Mouse (Mus musculus) limb, embryonic 12.5 days (tissue): ENCODE measurements around the gene Cyfip2. TPM values are rescaled to one million over a fixed set of nuclear protein-coding genes. Genes with fewer than 3 reads are reported as not detected.
"Not testable (repeated sequence)": the region's sequence is repeated elsewhere in the genome, so short reads cannot be mapped to it uniquely, and the experiment has no call there.

Source experiments
- ATAC-seq: fragments of 200-750 bp; cut with Nextera tagmentation; 2 replicates; pipeline ENCODE4 v1.8.0; 2017; ENCODE audit warnings: low read depth, moderate TSS enrichment; ENCODE audit not compliant: insufficient number of reproducible peaks, insufficient read depth, low FRiP score, low TSS enrichment
- H3K27ac ChIP-seq: fragments of 300-500 bp; sonication (generic); 2 replicates; pipeline ENCODE4 v1.5.1; 2016; ENCODE audit warnings: mild to moderate bottlenecking, moderate library complexity
- H3K27me3 ChIP-seq: fragments of 300-500 bp; sonication (generic); 2 replicates; pipeline ENCODE4 v1.6.1; 2016; ENCODE audit warnings: mild to moderate bottlenecking, moderate library complexity
- H3K36me3 ChIP-seq: fragments of 300-500 bp; sonication (generic); 2 replicates; pipeline ENCODE4 v1.6.1; 2016; ENCODE audit warnings: mild to moderate bottlenecking, moderate library complexity
- H3K4me1 ChIP-seq: fragments of 300-500 bp; sonication (generic); replicated peaks from 2 replicates; pipeline ENCODE4 v1.6.1; 2016
- H3K4me2 ChIP-seq: fragments of 300-500 bp; sonication (generic); 2 replicates; pipeline ENCODE4 v1.6.1; 2016; ENCODE audit warnings: mild to moderate bottlenecking, moderate library complexity
- H3K4me3 ChIP-seq: fragments of 300-500 bp; sonication (generic); replicated peaks from 2 replicates; pipeline ENCODE4 v1.5.1; 2016; ENCODE audit warnings: mild to moderate bottlenecking
- H3K9ac ChIP-seq: fragments of 300-500 bp; sonication (generic); replicated peaks from 2 replicates; pipeline ENCODE4 v1.6.1; 2016; ENCODE audit warnings: mild to moderate bottlenecking, moderate library complexity
- H3K9me3 ChIP-seq: fragments of 300-500 bp; sonication (generic); 2 replicates; pipeline ENCODE4 v1.6.1; 2016; ENCODE audit warnings: mild to moderate bottlenecking, moderate library complexity
- WGBS: fragments of 180-500 bp; shearing (Covaris S2); methylation state at CpG from one replicate; pipeline ENCODE4 v1.1.7; 2016; 5-methylcytosine and 5-hydroxymethylcytosine counted together
- polyA plus RNA-seq: library from polyadenylated mRNA; unstranded; fragments of >200 nt; fragmentation: Nextera tagmentation; extraction: Ambion mirVana; gene quantifications from 2 replicates; pipeline ENCODE4 v1.2.1, GENCODE M21; 2016

Gene Cyfip2
- polyA plus RNA-seq, 1 experiment from 2014 or later: 18.3 TPM

DNA sequence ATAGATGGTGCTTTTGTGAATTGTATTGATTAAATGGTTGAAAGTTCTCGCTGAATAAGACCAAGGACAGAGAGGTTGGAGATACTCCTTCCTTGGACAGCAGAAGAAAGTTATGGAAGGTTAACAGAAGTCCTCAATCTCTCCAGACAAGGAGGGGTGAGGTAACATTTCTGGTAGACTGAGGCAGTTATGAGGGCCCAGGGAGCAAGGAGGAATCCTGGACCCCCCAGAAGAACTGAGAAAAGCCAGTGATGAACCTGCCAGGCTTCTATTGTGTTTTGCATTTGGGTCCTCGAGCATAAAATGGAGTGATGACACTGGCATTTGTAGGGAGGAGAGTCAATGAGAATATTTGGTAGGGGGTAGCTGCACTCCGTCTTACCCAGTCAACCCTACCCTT lies 127.7 kb downstream of the Cyfip2 start:
- no peak for ATAC-seq
- Histone ChIP-seq H3K4me1 (peaks cover 11% of the 10 kb centered on the region), H3K27ac (no peak overlapping the region), H3K27me3 (no peaks in the 10 kb centered on the region), H3K9me3 (no peaks in the 10 kb centered on the region), H3K4me2 (no peak overlapping the region), H3K9ac (no peak overlapping the region), H3K4me3 (no peak overlapping the region), H3K36me3 (no peaks in the 10 kb centered on the region)
- WGBS: 71% methylated on average over 3 of the region's 3 CpGs

DNA sequence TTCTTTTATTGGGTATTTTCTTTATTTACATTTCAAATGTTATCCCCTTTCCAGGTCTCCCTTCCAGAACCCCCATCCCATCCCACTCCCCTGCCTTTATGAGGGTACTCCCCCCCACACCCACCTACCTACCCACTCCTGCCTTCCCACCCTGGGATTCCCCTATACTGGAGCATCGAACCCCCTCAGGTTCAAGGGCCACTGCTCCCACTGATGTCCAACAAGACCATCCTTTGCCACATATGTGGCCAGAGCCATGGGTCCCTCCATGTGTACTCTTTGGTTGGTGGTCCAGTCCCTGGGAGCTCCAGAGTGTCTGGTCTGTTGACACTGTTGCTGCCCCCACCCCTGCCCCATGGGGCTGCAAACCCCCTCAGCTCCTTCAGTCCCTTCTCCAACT lies 130.6 kb downstream of the Cyfip2 start:
- not testable (repeated sequence) for ATAC-seq

DNA sequence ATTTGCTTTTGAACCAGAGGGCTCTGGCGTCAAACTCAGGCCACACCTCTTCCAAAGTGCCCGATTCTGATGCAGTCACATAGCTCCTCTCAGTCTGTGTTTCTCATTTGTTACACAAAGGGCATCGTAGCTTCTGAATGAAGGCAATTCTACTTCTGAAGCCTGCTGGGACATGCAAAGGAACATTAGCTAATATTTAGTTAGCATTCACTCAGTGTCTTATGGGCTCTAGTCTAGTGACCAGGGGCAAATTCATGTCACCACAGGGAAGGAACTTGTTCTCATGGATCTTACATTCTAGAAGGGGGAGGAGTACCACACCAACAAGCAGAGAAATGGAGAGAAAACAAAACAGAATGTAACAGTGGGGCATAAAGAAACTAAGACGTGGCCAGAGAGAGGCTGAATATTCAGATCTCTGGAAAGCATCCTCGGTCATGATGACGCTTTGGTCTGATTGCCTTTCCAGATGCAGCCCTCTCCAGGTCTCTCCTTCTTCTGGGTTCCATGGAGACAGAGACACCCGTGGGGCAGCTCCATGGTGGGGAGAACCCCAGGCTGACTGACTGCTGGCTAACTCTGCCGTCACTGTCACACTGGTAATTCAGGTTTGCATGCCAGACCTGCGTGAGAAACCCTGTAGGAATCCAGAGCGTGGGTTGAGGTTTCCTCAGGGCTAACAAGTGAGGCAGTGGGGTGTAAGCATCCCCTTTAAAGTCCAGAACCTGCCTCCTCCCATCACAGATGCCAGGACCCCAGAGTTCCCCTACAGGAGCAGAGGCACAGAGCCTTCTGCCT lies 135.2 kb downstream of the Cyfip2 start:
- WGBS: 67% methylated on average over 10 of the region's 10 CpGs
- H3K27ac ChIP-seq: no peak overlapping the region

More for the DNA sequence above, 130.6 kb downstream of the Cyfip2 start:
- WGBS: 89% methylated on average over 1 of the region's 1 CpGs
- H3K9me3 ChIP-seq, H3K27me3 ChIP-seq, H3K4me2 ChIP-seq, H3K4me1 ChIP-seq, H3K27ac ChIP-seq, H3K9ac ChIP-seq, H3K36me3 ChIP-seq, H3K4me3 ChIP-seq: not testable (repeated sequence)

DNA sequence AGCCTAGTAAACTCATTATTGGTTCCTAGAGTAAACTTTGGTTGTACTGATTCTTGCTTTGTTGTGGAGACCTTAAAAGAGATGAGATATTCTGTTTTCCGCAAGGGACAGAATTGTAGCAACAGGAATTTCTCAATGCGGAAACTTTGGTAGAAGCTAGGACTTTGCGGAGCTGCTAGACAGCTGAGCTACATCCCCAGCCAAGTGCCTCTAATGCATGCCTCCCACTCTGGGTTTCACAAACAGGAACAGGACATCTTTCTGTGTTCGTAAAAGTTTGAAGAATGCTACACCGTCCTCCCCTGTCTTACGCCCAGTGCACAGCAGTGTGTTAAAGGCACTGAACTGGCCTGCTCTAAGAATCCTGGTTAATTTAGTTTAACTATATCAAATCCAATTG lies 136.5 kb downstream of the Cyfip2 start:
- no peaks in the 10 kb centered on the region for H3K9me3 ChIP-seq
- H3K36me3 ChIP-seq: no peaks in the 10 kb centered on the region
- no peak overlapping the region for H3K9ac ChIP-seq
- H3K4me1 ChIP-seq: no peaks in the 10 kb centered on the region
- ATAC-seq: no peak
- 90% methylated on average over 6 of the region's 6 CpGs for WGBS
- H3K4me3 ChIP-seq: no peak overlapping the region
- H3K27me3 ChIP-seq: no peaks in the 10 kb centered on the region
- no peak overlapping the region for H3K4me2 ChIP-seq
- H3K27ac ChIP-seq: no peak overlapping the region

More for the DNA sequence above, 135.2 kb downstream of the Cyfip2 start:
- no peak overlapping the region for H3K4me2 ChIP-seq
- no peaks in the 10 kb centered on the region for H3K9me3 ChIP-seq
- no peak overlapping the region for H3K9ac ChIP-seq
- H3K27me3 ChIP-seq: no peaks in the 10 kb centered on the region
- H3K4me3 ChIP-seq: no peak overlapping the region
- H3K36me3 ChIP-seq: no peaks in the 10 kb centered on the region
- no peaks in the 10 kb centered on the region for H3K4me1 ChIP-seq
- no peak for ATAC-seq

DNA sequence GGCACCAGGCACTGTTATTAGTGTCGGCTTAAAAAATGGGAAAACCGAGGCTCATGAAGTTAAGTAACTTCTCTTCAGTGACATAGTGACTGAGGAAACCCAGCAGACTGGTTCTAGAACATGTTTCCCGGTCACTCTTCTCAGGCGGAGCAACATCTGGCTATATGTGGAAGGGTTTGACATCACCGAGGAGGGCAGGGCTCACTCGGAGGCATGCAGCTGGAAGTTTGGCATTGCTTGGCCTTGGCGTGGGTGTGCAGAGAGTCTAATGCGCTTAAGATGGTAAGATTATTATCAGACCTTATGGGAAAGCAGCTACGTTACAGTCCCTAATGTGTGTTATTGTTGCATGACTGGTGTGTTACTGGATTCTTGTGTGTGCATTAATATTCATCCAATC lies 140.5 kb downstream of the Cyfip2 start:
- H3K36me3 ChIP-seq: no peaks in the 10 kb centered on the region
- H3K9me3 ChIP-seq: no peaks in the 10 kb centered on the region
- 92% methylated on average over 9 of the region's 9 CpGs for WGBS
- H3K9ac ChIP-seq: no peak overlapping the region
- H3K4me2 ChIP-seq: no peak overlapping the region
- H3K4me1 ChIP-seq: peaks cover 10% of the 10 kb centered on the region
- peaks cover 12% of the 10 kb centered on the region; the same call in 1 of the 2 replicates for H3K27me3 ChIP-seq
- no peak overlapping the region for H3K27ac ChIP-seq
- no peak overlapping the region for H3K4me3 ChIP-seq
- no peak for ATAC-seq

DNA sequence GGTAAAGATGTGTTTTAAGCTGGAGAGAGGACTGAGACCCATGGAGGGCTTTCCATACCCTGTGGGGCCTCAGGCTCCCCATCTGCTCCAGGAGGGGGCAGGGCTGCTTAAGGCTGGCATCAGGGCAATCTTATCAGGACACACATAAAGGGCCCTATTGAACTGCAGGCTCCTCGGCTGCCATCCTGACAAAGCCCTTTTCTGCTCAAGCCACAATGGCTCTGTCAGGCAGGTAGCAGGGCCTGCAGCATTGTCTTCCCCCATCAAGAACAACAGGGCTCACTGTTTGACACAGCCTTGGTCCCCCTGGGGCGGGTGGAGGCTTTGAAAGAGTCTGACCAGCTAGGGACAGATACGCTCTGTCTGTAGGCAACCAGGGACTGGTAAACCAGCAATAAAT lies 142.8 kb downstream of the Cyfip2 start:
- Histone ChIP-seq H3K9ac (no peak overlapping the region), H3K27me3 (peaks cover 32% of the 10 kb centered on the region), H3K36me3 (no peaks in the 10 kb centered on the region), H3K4me1 (peaks cover 16% of the 10 kb centered on the region), H3K4me3 (no peak overlapping the region), H3K27ac (0 out of 2 replicates have a peak overlapping the region, but pooled peaks have one; percentile 31), H3K4me2 (no peak overlapping the region), H3K9me3 (no peaks in the 10 kb centered on the region)
- ATAC-seq: no peak
- 56% methylated on average over 3 of the region's 3 CpGs for WGBS

DNA sequence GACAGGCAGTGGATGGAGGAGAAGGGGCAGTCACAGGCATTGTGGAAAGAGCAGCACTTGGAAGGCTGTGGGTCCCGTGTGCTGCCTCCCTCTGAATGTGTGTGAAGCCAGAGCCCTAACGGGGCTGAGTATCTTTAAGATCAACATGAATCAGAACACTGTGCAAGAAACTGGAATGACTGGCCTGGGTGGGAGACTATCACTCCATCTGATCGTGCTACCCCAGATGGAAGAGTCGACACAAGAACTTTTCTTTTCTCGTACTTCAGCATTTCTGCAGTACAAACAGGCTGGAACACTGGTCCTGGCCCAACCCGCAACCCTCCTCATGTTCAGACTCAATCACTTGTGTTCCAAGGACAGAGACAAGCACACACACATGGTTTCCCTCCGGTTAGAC lies 144.2 kb downstream of the Cyfip2 start:
- no peaks in the 10 kb centered on the region for H3K9me3 ChIP-seq
- 90% methylated on average over 7 of the region's 7 CpGs for WGBS
- H3K4me2 ChIP-seq: no peak overlapping the region
- H3K27me3 ChIP-seq: peaks cover 40% of the 10 kb centered on the region
- no peak overlapping the region for H3K27ac ChIP-seq
- H3K9ac ChIP-seq: no peak overlapping the region
- no peaks in the 10 kb centered on the region for H3K36me3 ChIP-seq
- no peak overlapping the region for H3K4me3 ChIP-seq
- H3K4me1 ChIP-seq: peaks cover 16% of the 10 kb centered on the region
- ATAC-seq: no peak

DNA sequence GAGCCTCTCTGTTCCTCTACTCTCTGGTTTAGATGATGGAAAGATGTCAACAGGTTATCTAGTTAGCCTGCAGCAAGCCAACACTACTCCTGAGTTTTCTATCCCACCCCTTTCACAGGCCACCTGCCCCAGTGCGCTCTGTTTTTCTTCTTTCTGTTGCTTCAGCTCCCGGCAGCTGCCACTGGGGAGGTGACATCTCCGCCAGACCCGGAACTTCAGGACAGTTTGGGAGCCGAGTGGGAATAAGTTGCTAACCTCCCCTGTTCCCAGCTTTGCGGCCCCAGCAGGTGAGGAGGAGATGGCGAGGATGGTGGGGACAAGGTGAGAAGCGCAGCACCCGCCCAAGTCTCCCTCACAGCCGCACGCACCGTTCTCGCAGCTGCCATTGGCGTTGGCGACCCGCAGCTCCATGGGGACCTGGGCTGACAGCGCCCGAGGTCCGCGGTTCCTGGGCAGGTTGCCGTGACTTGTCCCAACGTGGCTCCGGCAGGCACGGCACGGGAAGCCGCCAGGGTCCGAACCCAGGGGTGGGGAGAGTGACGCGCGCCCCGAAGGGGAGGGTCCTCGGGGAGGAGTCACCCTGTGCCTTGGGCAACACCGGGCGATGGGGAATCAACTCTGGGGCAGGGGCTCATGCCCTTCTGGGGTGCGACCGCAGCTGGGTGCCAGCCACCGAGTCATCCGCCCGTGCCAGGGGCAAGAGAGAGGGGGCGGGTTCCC lies 146.6 kb downstream of the Cyfip2 start, which contains the start of gene Nipal4:
Nipal4 (minus strand) TSS at position 643 of the 720 bp plus-strand sequence.
- Histone ChIP-seq H3K36me3 (no peaks in the 10 kb centered on the region), H3K27ac (no peak within 1 kb of the TSS), H3K4me2 (peak within 1 kb of the TSS; percentile 97), H3K4me1 (peaks cover 16% of the 10 kb centered on the region), H3K4me3 (peak within 1 kb of the TSS; percentile 54), H3K9me3 (no peaks in the 10 kb centered on the region), H3K27me3 (peaks cover 40% of the 10 kb centered on the region), H3K9ac (peak within 1 kb of the TSS; percentile 63)
- no peak for ATAC-seq
- WGBS: under 1% methylated on average over 40 of the region's 40 CpGs

DNA sequence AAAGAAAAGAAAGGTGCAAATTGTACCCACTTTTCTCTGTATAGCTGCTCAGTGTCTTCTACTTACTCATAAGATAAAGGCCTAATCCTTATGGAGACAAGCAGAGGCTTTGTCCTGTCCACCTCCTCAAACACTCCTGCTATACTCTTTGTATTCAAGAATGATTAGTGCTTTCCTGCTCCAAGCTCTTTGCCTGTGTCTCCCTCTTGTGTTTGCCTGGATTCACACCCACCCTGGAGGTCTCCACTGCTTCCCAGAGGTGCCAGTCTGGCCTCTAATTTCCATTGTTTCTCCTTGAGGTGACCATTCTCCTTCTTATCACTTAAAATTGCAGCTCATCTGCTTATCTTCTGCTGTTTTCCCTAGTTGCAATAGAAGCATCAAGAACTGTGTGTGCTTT lies 155.2 kb downstream of the Cyfip2 start:
- H3K9me3 ChIP-seq: no peaks in the 10 kb centered on the region
- H3K4me1 ChIP-seq: no peaks in the 10 kb centered on the region
- no peaks in the 10 kb centered on the region for H3K27me3 ChIP-seq
- no peak overlapping the region for H3K4me3 ChIP-seq
- no peak for ATAC-seq
- no peaks in the 10 kb centered on the region for H3K36me3 ChIP-seq
- no peak overlapping the region for H3K4me2 ChIP-seq
- H3K9ac ChIP-seq: no peak overlapping the region
- H3K27ac ChIP-seq: no peak overlapping the region

DNA sequence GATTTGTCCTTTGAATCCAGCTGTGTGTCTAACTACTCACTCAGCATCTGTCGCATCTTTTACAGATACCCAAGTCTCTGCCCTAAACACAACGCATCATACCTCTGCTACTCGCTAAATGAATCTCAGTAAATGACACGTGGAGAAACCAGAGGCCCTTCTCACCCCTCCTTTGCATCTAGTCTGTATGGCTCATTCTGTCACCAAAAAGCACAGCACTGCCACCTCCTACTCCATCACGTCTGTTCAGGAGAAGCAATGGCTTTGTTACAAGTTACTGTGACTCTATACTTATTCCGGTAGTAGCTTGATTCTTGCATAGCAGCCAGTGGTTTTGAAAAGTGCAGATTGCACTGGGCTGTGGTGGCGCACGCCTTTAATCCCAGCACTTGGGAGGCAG lies 155.7 kb downstream of the Cyfip2 start:
- Histone ChIP-seq H3K27ac (no peak overlapping the region), H3K4me2 (no peak overlapping the region), H3K36me3 (no peaks in the 10 kb centered on the region), H3K27me3 (no peaks in the 10 kb centered on the region), H3K4me3 (no peak overlapping the region), H3K9ac (no peak overlapping the region), H3K9me3 (no peaks in the 10 kb centered on the region), H3K4me1 (no peaks in the 10 kb centered on the region)
- 86% methylated on average over 8 of the region's 8 CpGs for WGBS
- ATAC-seq: no peak

DNA sequence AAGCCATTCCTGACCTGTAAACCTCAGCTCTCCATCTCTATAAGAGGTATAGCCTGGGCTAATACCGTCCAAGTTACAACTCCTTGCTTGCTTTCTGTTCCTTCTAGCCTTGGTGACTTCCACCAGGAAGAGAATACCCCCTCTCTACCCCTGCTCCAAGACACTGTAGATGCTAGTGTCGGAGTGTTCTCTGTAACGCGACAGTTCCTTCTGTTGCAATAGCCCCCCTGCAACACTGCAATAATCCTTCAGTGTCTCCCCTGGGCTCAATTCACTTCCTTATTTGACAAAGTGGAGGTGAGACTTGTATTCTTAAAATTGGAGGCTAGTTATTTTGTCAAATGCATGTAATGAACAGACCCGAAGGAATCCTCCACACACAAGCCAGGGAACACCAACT lies 166.0 kb downstream of the Cyfip2 start:
- Histone ChIP-seq H3K36me3 (peaks cover 39% of the 10 kb centered on the region), H3K4me3 (no peak overlapping the region), H3K4me1 (no peaks in the 10 kb centered on the region), H3K9me3 (no peaks in the 10 kb centered on the region), H3K4me2 (no peak overlapping the region), H3K27ac (no peak overlapping the region), H3K9ac (no peak overlapping the region), H3K27me3 (no peaks in the 10 kb centered on the region)
- 93% methylated on average over 5 of the region's 5 CpGs for WGBS
- no peak for ATAC-seq
